Mouse (Mus musculus) ES-E14 (cell line): Measurements from ENCODE around the gene Fam20a. TPM values are rescaled to one million over a fixed set of nuclear protein-coding genes. Genes with fewer than 3 reads are reported as not detected.

Experiments
- DNase-seq: peaks from one replicate; pipeline ENCODE4 v3.0.0-alpha.2; 2013; ENCODE audit warnings: low read depth, low spot score
- H3K27ac ChIP-seq: 2 replicates; pipeline ENCODE4 v1.5.1; 2012; ENCODE audit warnings: low read depth, mild to moderate bottlenecking, low read length, moderate library complexity, mixed read lengths; ENCODE audit not compliant: poor library complexity, insufficient read depth, severe bottlenecking
- H3K36me3 ChIP-seq: 2 replicates; pipeline ENCODE4 v1.6.1; 2012; ENCODE audit warnings: mild to moderate bottlenecking, low read length, moderate library complexity, mixed read lengths; ENCODE audit not compliant: control insufficient read depth, poor library complexity, insufficient read depth, severe bottlenecking
- H3K4me1 ChIP-seq, 2 experiments: fragments of 150-350 bp in 1 of 2; sonication (generic) in 1 of 2; 2 replicates each; pipeline ENCODE4 v1.6.1; 2012; ENCODE audit warnings: low read length in 2 of 2, mild to moderate bottlenecking in 1 of 2, mixed read lengths in 1 of 2; ENCODE audit not compliant: control insufficient read depth in 2 of 2, insufficient read depth in 2 of 2, poor library complexity in 1 of 2
- H3K4me3 ChIP-seq, 2 experiments: fragments of 150-350 bp in 1 of 2; sonication (generic) in 1 of 2; 2 replicates each; pipeline ENCODE4 v1.5.1; 2012; ENCODE audit warnings: low read length in 2 of 2, low read depth in 1 of 2, mild to moderate bottlenecking in 1 of 2, mixed read lengths in 1 of 2; ENCODE audit not compliant: insufficient read depth in 1 of 2, poor library complexity in 1 of 2, severe bottlenecking in 1 of 2
- H3K9ac ChIP-seq: 2 replicates; pipeline ENCODE4 v1.6.1; 2012; ENCODE audit warnings: low read depth, mild to moderate bottlenecking, low read length, mixed read lengths; ENCODE audit not compliant: poor library complexity, insufficient read depth, severe bottlenecking
- H3K9me3 ChIP-seq: fragments of 150-350 bp; sonication (generic); 2 replicates; pipeline ENCODE4 v1.6.1; 2012; ENCODE audit warnings: low read depth, mild to moderate bottlenecking, low read length; ENCODE audit not compliant: control insufficient read depth, insufficient read depth
- CHD2 ChIP-seq: IDR thresholded peaks from 2 replicates; pipeline ENCODE4 v1.6.1; 2014; ENCODE audit warnings: mild to moderate bottlenecking, low read depth, low read length, inconsistent platforms
- HCFC1 ChIP-seq: IDR thresholded peaks from 2 replicates; pipeline ENCODE4 v1.6.1; 2012; ENCODE audit warnings: low read length, inconsistent platforms, borderline replicate concordance; ENCODE audit not compliant: insufficient read depth
- MAFK ChIP-seq: IDR thresholded peaks from 2 replicates; pipeline ENCODE4 v1.6.1; 2014; ENCODE audit warnings: mild to moderate bottlenecking, low read depth, low read length, inconsistent platforms; ENCODE audit not compliant: insufficient read depth
- ZC3H11A ChIP-seq: IDR thresholded peaks from 2 replicates; pipeline ENCODE4 v1.6.1; 2012; ENCODE audit warnings: low read depth, mild to moderate bottlenecking, inconsistent platforms, low read length, borderline replicate concordance
- ZNF384 ChIP-seq: IDR thresholded peaks from 2 replicates; pipeline ENCODE4 v1.6.1; 2012; ENCODE audit warnings: low read depth, low read length, inconsistent platforms
- in situ Hi-C, 2 experiments: fragments of 600-800 bp; cut with MboI; formaldehyde crosslinking; loops; one replicate each; pipeline ENCODE4 v1.15.1; 2025; ENCODE audit warnings: low sequenced_read_pairs in 2 of 2, inconsistent platforms in 1 of 2; ENCODE audit not compliant: unreplicated experiment in 2 of 2
- total RNA-seq: library from RNA; depleted of rRNA; stranded (reverse); fragments of 300-350 nt; gene quantifications from 2 replicates; pipeline ENCODE4 v1.2.3, GENCODE M21; 2012

The Fam20a gene
- total RNA-seq, 1 experiment = 0.45 TPM

DNA sequence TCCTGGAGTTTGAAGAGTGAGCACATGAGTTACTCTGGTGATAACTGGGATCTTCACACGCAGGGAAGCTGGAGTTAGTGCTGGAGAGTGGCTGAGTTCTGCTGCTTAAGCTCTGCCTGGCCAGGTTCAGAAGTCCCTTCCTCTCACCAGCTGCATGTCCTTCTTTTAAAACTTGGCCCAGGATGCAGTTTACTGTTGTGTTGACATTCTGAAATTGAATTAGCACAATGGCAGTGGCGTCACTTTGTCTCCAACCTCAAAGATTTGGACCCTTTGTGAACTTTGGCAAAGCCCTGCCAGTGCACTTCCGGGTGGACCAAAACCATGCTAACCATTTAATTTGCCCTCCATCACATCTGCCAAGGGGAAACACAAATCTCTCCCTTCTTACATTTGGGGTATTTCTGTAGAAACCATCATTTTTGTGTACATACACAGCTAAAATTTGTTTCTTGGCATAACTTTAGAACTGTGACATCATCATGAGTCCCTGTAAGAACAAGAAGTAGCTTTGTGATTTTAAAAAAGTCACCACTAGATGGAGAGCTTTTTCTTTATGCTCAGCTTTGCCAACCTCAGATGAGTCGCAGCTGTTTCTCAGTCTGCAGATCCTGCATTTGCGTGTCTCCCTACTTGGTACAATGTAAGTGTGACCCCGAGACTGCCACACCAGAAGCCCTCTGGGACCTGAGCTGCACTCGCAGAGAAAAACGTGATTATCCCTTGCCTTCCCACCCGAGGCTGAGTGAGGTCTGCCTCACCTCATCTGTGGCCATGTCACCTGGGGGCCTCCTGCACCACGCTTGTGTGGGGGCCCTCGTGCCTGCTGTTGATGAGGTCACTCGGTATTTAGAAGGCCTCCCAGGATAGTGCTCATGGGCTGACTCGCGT lies 51.8 kb downstream of the Fam20a start:
- no peak overlapping the region for H3K27ac ChIP-seq
- in situ Hi-C loops = loop anchor here in 1 of 2 experiments (5.0 kb wide), 1 partner anchor 192 kb away; no protein-coding TSS in a partner anchor
- no peak overlapping the region for H3K4me3 ChIP-seq
- H3K9me3 ChIP-seq = no peaks in the 10 kb centered on the region
- TF ChIP-seq MAFK (no peak), CHD2 (no peak), ZC3H11A (no peak), ZNF384 (no peak), HCFC1 (no peak)
- H3K4me1 ChIP-seq = peaks cover 2% of the 10 kb centered on the region in 2 experiments; a peak in 2 of 4 replicates
- no peak overlapping the region for H3K9ac ChIP-seq
- no peak for DNase-seq
- H3K36me3 ChIP-seq = peaks cover 19% of the 10 kb centered on the region

DNA sequence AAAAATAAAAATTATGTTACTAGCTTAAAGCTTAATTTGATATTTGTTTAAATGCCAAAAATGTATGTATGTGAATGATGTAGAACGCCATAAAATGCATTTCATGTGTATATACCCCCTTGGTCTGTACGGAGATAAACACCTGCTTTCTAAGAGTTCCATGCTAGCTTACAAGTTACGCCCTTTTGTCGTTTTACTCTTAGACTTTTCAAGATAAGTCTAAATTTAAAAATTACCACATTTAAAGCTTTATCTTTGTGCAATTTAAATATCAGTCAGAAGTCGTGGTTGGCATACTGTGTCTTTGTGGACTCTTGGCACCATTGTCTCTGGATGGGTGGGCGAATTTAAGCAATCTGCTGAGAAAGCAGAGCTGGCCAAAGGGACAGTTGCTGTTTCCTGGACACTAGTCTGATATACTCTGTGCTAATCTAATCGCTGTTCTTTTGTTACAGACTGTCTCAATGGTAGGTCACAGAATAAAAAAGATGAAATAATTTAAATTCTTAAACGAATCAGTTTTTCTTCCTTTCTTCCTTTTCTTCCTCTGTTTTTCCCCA lies 52.9 kb downstream of the Fam20a start:
- in situ Hi-C loops = no loop called here
- Histone ChIP-seq H3K4me3 (no peak overlapping the region), H3K4me1 (peaks cover 2% of the 10 kb centered on the region in 2 experiments; a peak in 2 of 4 replicates), H3K36me3 (peaks cover 21% of the 10 kb centered on the region), H3K9me3 (no peaks in the 10 kb centered on the region), H3K9ac (no peak overlapping the region), H3K27ac (no peak overlapping the region)
- DNase-seq = no peak
- TF ChIP-seq MAFK (no peak), CHD2 (no peak), ZC3H11A (no peak), ZNF384 (no peak), HCFC1 (no peak)

DNA sequence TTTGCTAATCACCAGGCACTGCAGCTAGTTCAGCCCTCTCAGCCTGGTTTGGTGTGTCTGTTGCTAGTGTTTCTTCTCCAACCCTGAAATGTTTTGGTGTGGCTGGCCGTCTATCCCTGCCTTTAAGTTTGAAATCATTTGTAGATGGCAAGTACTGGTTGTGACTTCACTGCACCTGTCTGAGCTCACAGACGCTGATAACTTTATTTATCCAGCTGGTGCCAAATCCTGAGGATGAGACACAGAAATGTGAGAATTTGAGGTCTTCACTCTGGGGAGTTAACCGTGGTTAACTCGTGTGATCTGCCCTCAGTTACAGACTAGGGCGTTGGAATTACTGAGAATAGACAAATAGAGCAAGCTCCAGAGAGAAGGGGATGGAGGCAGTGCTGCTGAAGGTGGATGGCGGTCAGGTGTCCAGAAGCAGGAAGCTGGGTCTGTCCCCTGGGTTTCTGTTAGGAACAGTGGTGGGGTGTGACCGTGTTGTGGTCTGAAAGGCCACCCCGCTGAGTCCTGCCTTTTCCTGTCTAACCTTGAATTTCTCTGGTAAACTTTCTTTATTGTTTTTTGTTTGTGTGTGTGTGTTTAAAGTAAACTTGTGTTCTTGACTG lies 53.9 kb downstream of the Fam20a start:
- H3K4me1 ChIP-seq = peaks cover 2% of the 10 kb centered on the region in 2 experiments; a peak in 2 of 4 replicates
- H3K36me3 ChIP-seq = peaks cover 24% of the 10 kb centered on the region
- no peak for TF ChIP-seq HCFC1
- H3K27ac ChIP-seq = no peak overlapping the region
- no peak overlapping the region for H3K9ac ChIP-seq
- H3K9me3 ChIP-seq = no peaks in the 10 kb centered on the region
- DNase-seq = no peak
- H3K4me3 ChIP-seq = no peak overlapping the region
- in situ Hi-C loops = no loop called here

DNA sequence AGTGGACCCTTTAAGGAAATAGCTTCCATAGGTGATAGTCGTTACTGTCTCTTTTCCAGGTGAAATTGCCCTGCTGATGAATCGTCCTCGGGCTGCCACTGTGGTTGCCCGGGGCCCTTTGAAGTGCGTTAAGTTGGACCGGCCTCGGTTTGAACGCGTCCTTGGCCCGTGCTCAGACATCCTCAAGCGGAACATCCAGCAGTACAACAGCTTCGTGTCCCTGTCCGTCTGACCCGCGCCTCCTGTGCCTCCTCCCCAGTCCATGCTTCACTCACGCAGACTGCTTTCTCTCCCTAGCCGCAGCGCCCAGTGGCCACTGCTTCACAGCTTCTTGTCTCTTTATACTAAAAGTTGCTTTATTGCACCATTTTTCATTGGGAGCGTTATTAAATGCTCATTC lies 54.7 kb downstream of the Fam20a start:
- no peak overlapping the region for H3K9ac ChIP-seq
- no peak overlapping the region for H3K27ac ChIP-seq
- no peaks in the 10 kb centered on the region for H3K9me3 ChIP-seq
- no peak for TF ChIP-seq ZNF384
- no peak for TF ChIP-seq HCFC1
- no peak for TF ChIP-seq ZC3H11A
- no peak for TF ChIP-seq MAFK
- no peak for TF ChIP-seq CHD2
- H3K36me3 ChIP-seq = peaks cover 28% of the 10 kb centered on the region
- in situ Hi-C loops = no loop called here
- no peak for DNase-seq
- H3K4me3 ChIP-seq = no peak overlapping the region
- H3K4me1 ChIP-seq = peaks cover 2% of the 10 kb centered on the region in 2 experiments; a peak in 2 of 4 replicates

DNA sequence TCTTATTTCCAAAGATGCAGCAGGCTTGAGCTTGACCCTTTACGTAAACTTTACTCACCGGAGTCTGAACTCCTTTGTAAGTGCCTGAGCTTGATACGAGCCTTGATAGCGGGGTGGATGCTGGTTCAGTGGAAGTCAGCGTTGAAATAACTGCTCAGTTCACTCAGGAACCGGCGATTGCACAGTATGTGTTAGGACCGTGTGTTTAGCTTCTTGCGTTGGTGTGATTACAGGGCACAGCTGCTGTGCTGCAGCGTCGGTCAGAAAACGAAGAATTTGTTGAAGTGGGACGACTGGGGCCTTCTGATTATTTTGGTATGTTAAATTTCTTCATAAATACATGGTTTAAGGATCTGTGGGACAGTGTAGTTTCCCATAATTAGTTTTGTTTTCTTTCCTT lies 55.7 kb downstream of the Fam20a start:
- peaks cover 28% of the 10 kb centered on the region for H3K36me3 ChIP-seq
- no peak overlapping the region for H3K27ac ChIP-seq
- no peak for DNase-seq
- H3K4me3 ChIP-seq = no peak overlapping the region
- H3K9ac ChIP-seq = no peak overlapping the region
- no peaks in the 10 kb centered on the region for H3K9me3 ChIP-seq
- in situ Hi-C loops = no loop called here
- no peak for TF ChIP-seq ZNF384
- TF ChIP-seq ZC3H11A = no peak
- TF ChIP-seq CHD2 = no peak
- no peak for TF ChIP-seq MAFK
- TF ChIP-seq HCFC1 = no peak
- peaks cover 1 to 2% of the 10 kb centered on the region in 2 experiments; a peak in 2 of 4 replicates for H3K4me1 ChIP-seq
